Comparison of ENCODE assay signal across 11 mouse cellular contexts in the genomic region with DNA sequence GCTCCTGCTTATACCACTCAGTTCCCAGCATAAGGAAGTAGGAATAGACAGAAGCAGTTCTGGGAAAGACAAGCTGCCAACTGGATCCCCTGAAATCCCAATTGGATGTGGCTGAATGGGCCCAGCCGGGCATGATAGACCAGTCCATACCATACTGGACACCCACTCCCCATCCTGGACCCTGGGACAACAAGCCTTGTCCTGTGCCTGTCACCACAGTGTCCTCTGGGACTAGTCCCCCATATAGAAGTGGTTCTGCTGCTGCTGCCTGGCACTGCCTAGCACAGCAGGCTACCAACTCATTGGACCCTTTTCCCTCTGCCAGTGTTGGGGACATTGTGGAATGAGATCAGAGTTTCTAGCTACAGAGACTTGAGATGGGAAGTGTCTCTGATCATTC. TPM values are rescaled to one million over a fixed set of nuclear protein-coding genes. Genes with fewer than 3 reads are reported as not detected.
DNase-seq lines count a peak whose midpoint lies in the region; ATAC-seq and TF ChIP-seq lines count a peak whose summit lies in the region.
"Had no signal": no experiment of that assay in that cellular context is flagged by ENCODE, and none has a peak within 500 bp of the region (broad histone marks: within the 10 kb centered on the region; RNA-seq: fewer than 3 reads in every experiment).

No protein-coding gene starts in this region.

- no peak overlapping the region for H3K9ac ChIP-seq in heart, embryonic 14.5 days (ENCODE audit: low read length)
- H3K9ac ChIP-seq in neural tube, embryonic 12.5 days: no peak overlapping the region
- H3K9ac ChIP-seq in neural tube, embryonic 15.5 days (replicated peaks): no peak overlapping the region
- H3K9ac ChIP-seq in limb, embryonic 13.5 days: no peak overlapping the region
- H3K9ac ChIP-seq: hindbrain, embryonic 15.5 days; midbrain, embryonic 12.5 days had no signal

- peak overlapping the region; percentile 89 for H3K4me2 ChIP-seq in heart, embryonic 14.5 days (ENCODE audit: low read length)
- peak overlapping the region; percentile 66; the same call in 1 of the 2 replicates for H3K4me2 ChIP-seq in neural tube, embryonic 12.5 days (replicated peaks)
- H3K4me2 ChIP-seq in neural tube, embryonic 15.5 days: no peak overlapping the region
- H3K4me2 ChIP-seq in limb, embryonic 13.5 days (replicated peaks): peak overlapping the region; percentile 74

- H3K36me3 ChIP-seq in heart, embryonic 14.5 days (ENCODE audit: control insufficient read depth, insufficient read depth, low read length): peaks cover under 1% of the 10 kb centered on the region; the same call in 1 of the 2 replicates
- no peaks in the 10 kb centered on the region for H3K36me3 ChIP-seq in neural tube, embryonic 12.5 days
- H3K36me3 ChIP-seq in neural tube, embryonic 15.5 days: no peaks in the 10 kb centered on the region
- no peaks in the 10 kb centered on the region for H3K36me3 ChIP-seq in limb, embryonic 13.5 days
- H3K36me3 ChIP-seq: hindbrain, embryonic 15.5 days; midbrain, embryonic 12.5 days had no signal

- no peak overlapping the region for H3K27ac ChIP-seq in heart, embryonic 14.5 days (replicated peaks in 1 of 2; ENCODE audit: control insufficient read depth in 1 of 2, insufficient read depth in 1 of 2, low read depth in 2 of 2, low read length in 2 of 2)
- H3K27ac ChIP-seq in neural tube, embryonic 12.5 days: no peak overlapping the region
- no peak overlapping the region for H3K27ac ChIP-seq in neural tube, embryonic 15.5 days (replicated peaks)
- no peak overlapping the region for H3K27ac ChIP-seq in limb, embryonic 13.5 days
- no peak overlapping the region for H3K27ac ChIP-seq in left cerebral cortex, adult 2 months
- H3K27ac ChIP-seq: hindbrain, embryonic 15.5 days; midbrain, embryonic 12.5 days had no signal

- intact Hi-C loops in left cerebral cortex, adult 2 months (cut with DNase I): loop anchor here (10.0 kb wide), 1 partner anchor 361 kb away; no protein-coding TSS in a partner anchor

- H3K27me3 ChIP-seq in heart, embryonic 14.5 days (ENCODE audit: control insufficient read depth, insufficient read depth, low read length): no peaks in the 10 kb centered on the region
- no peaks in the 10 kb centered on the region for H3K27me3 ChIP-seq in neural tube, embryonic 12.5 days (replicated peaks)
- H3K27me3 ChIP-seq in neural tube, embryonic 15.5 days (replicated peaks): no peaks in the 10 kb centered on the region
- H3K27me3 ChIP-seq in limb, embryonic 13.5 days: no peaks in the 10 kb centered on the region
- H3K27me3 ChIP-seq: hindbrain, embryonic 15.5 days had no signal

- H3K9me3 ChIP-seq in heart, embryonic 14.5 days (ENCODE audit: control insufficient read depth, low read length): no peaks in the 10 kb centered on the region
- H3K9me3 ChIP-seq in neural tube, embryonic 12.5 days: no peaks in the 10 kb centered on the region
- H3K9me3 ChIP-seq in neural tube, embryonic 15.5 days (replicated peaks): no peaks in the 10 kb centered on the region
- no peaks in the 10 kb centered on the region for H3K9me3 ChIP-seq in limb, embryonic 13.5 days
- H3K9me3 ChIP-seq: hindbrain, embryonic 15.5 days; midbrain, embryonic 12.5 days had no signal

- WGBS in heart, embryonic 14.5 days: 93% methylated on average over 1 of the region's 1 CpGs
- WGBS in neural tube, embryonic 12.5 days: 96% methylated on average over 1 of the region's 1 CpGs
- 79% methylated on average over 1 of the region's 1 CpGs for WGBS in neural tube, embryonic 15.5 days
- 76% methylated on average over 1 of the region's 1 CpGs for WGBS in limb, embryonic 13.5 days

- no peak for DNase-seq in heart, adult 9 months (ENCODE audit: low spot score in 2 of 2)
- DNase-seq in thymus, postnatal 25 days: peak; percentile 47
- no peak for DNase-seq in left cerebral cortex, adult 2 months (ENCODE audit: extremely low spot score in 1 of 2, low spot score in 2 of 2)
- DNase-seq in layer of hippocampus, adult 8-10 months (ENCODE audit: low spot score in 2 of 2): no peak
- DNase-seq: layer of hippocampus, adult 9-11 months had no signal

- no peak for TF ChIP-seq CTCF in left cerebral cortex, adult 2 months (IDR thresholded peaks at IDR 0.05)

- H3K4me1 ChIP-seq in heart, embryonic 14.5 days (ENCODE audit: control insufficient read depth in 2 of 2, insufficient read depth in 2 of 2, low read length in 2 of 2): peaks cover 26 to 37% of the 10 kb centered on the region in 2 experiments
- H3K4me1 ChIP-seq in neural tube, embryonic 12.5 days: peaks cover 17% of the 10 kb centered on the region
- H3K4me1 ChIP-seq in neural tube, embryonic 15.5 days: peaks cover 25% of the 10 kb centered on the region
- peaks cover 53% of the 10 kb centered on the region for H3K4me1 ChIP-seq in limb, embryonic 13.5 days

- ATAC-seq in heart, embryonic 14.5 days (ENCODE audit: insufficient number of reproducible peaks, insufficient read depth, low FRiP score, low read depth): no peak
- no peak for ATAC-seq in neural tube, embryonic 12.5 days (ENCODE audit: low FRiP score, low read depth)
- no peak for ATAC-seq in neural tube, embryonic 15.5 days (ENCODE audit: low FRiP score)
- no peak for ATAC-seq in limb, embryonic 13.5 days (ENCODE audit: low FRiP score, low read depth)

- H3K4me3 ChIP-seq in heart, embryonic 14.5 days (ENCODE audit: control insufficient read depth in 1 of 2, insufficient read depth in 1 of 2, low read depth in 1 of 2, low read length in 2 of 2): no peak overlapping the region
- no peak overlapping the region for H3K4me3 ChIP-seq in neural tube, embryonic 12.5 days
- H3K4me3 ChIP-seq in neural tube, embryonic 15.5 days (replicated peaks): no peak overlapping the region
- no peak overlapping the region for H3K4me3 ChIP-seq in limb, embryonic 13.5 days
- H3K4me3 ChIP-seq in left cerebral cortex, adult 2 months: no peak overlapping the region; the same call in 1 of the 2 replicates
- H3K4me3 ChIP-seq: midbrain, embryonic 12.5 days had no signal

RNA-seq across cellular contexts. Expression of a gene that starts 1.2 kb away (rescaled TPM):
- 466 and 469 TPM in 2 replicates for polyA plus RNA-seq in heart, embryonic 14.5 days (2014; fragmentation: Nextera tagmentation; extraction: Ambion mirVana)
- polyA plus RNA-seq in neural tube, embryonic 12.5 days (2016; fragmentation: Nextera tagmentation; extraction: Ambion mirVana): 146 and 152 TPM in 2 replicates
- polyA plus RNA-seq in neural tube, embryonic 15.5 days (2015; fragmentation: Nextera tagmentation; extraction: Ambion mirVana): 76.5 and 139 TPM in 2 replicates
- polyA plus RNA-seq in limb, embryonic 13.5 days (2015; fragmentation: Nextera tagmentation; extraction: Ambion mirVana): 392 and 402 TPM in 2 replicates
- total RNA-seq in left cerebral cortex, adult 2 months (2021): 10 to 100 TPM; 38.2 to 38.4 TPM
- 10 to 100 TPM; 38.4 to 45.2 (median 38.8) TPM for total RNA-seq in layer of hippocampus, adult 8-10 months (2022)

RNA-seq across cellular contexts. Expression of a gene that starts 4.0 kb away (rescaled TPM):
- 16.2 and 16.8 TPM in 2 replicates for polyA plus RNA-seq in heart, embryonic 14.5 days (2014; fragmentation: Nextera tagmentation; extraction: Ambion mirVana)
- 28.7 and 30.3 TPM in 2 replicates for polyA plus RNA-seq in neural tube, embryonic 12.5 days (2016; fragmentation: Nextera tagmentation; extraction: Ambion mirVana)
- 19.5 and 21.5 TPM in 2 replicates for polyA plus RNA-seq in neural tube, embryonic 15.5 days (2015; fragmentation: Nextera tagmentation; extraction: Ambion mirVana)
- 34.6 and 34.9 TPM in 2 replicates for polyA plus RNA-seq in limb, embryonic 13.5 days (2015; fragmentation: Nextera tagmentation; extraction: Ambion mirVana)
- total RNA-seq in left cerebral cortex, adult 2 months (2021): 10 to 100 TPM; 17.3 to 22.0 TPM
- 10 to 100 TPM; 18.4 to 25.0 (median 23.4) TPM for total RNA-seq in layer of hippocampus, adult 8-10 months (2022)
